Mouse (Mus musculus): ENCODE measurements at regions not wholly inside any gene's neighbourhood (a gene's known extent, or its start where the extent isn't known, plus 50 kb on each side); places are given as distances from the start of the nearest gene placed in this dataset.
A peak's percentile ranks its signal among the peaks of the same experiment; 100 is the strongest.

DNA sequence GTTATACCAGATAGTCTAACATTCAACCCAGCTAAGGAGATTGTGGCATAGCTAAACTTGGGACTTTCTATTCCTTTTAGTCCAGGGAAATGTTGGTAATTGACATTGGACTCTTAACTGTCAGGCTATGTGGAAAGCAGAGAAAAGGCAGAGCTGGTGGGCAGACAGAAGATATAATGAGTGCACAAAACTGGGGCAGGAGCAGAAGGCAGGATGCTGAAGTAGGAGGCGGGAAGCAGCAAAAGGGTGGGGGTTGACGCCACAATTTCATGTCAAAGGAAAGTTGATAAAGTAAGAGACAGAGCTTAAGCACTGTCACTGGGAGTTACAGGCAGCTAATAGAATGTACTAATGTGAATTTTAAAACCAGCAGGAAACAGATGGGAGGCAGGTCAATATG lies 232.7 kb downstream of the Tox3 start:
- WGBS, result 71% methylated on average over 2 of the region's 2 CpGs
- Histone ChIP-seq H3K27ac (no peak overlapping the region), H3K4me1 (no peaks in the 10 kb centered on the region), H3K36me3 (no peaks in the 10 kb centered on the region), H3K4me2 (no peak overlapping the region), H3K9me3 (no peaks in the 10 kb centered on the region), H3K9ac (no peak overlapping the region), H3K27me3 (replicated peaks) (no peaks in the 10 kb centered on the region), H3K4me3 (replicated peaks) (no peak overlapping the region)
- no peak for ATAC-seq (ENCODE audit: insufficient read depth, low FRiP score, low read depth)

DNA sequence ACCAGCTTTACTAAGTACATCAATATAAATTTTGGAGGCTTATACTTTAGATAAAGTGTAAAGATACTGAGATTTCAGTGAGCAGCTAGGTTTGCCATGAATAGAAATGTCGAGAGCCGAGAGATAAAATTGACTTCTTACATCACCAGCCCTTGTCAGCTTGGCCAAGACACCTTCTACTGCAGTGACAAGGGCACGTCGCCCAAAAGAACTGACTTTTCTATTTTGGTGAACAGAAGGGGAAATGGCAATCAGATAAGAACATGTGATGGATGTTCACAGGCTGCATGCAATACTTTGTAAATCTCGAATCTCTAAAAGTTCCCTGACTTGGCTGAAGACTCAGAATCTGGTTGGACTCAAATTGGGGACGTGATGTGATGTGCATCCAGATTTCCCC lies 247.6 kb downstream of the Tox3 start:
- Histone ChIP-seq H3K9ac (no peak overlapping the region), H3K4me1 (no peaks in the 10 kb centered on the region), H3K4me3 (replicated peaks) (no peak overlapping the region), H3K9me3 (no peaks in the 10 kb centered on the region), H3K27ac (no peak overlapping the region), H3K27me3 (replicated peaks) (no peaks in the 10 kb centered on the region), H3K4me2 (no peak overlapping the region), H3K36me3 (no peaks in the 10 kb centered on the region)
- ATAC-seq (ENCODE audit: insufficient read depth, low FRiP score, low read depth), result no peak
- 74% methylated on average over 6 of the region's 6 CpGs for WGBS

DNA sequence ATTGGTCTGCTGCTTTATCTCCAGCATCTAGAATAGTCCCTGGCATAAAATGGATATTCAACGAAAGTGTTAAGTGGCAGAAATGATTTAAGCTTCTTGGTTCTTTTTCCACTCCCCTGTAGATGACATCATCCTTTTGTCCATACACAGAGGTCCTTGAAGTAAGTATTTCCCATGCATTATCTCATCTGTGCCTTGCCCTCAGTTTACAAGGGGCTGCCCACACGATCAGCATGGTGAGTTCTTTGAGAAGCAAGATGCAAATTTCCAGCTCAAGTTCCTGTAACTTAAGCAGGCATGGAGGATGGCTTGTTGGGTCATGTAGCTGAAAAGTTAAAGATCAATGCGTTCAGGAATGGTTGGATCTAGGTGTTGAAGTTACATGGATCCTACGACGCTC lies 265.5 kb downstream of the Tox3 start:
- H3K4me1 ChIP-seq, result no peaks in the 10 kb centered on the region
- WGBS, result 83% methylated on average over 5 of the region's 5 CpGs
- no peak overlapping the region for H3K9ac ChIP-seq
- no peaks in the 10 kb centered on the region for H3K27me3 ChIP-seq (replicated peaks)
- H3K27ac ChIP-seq, result no peak overlapping the region
- H3K4me3 ChIP-seq (replicated peaks), result no peak overlapping the region
- no peaks in the 10 kb centered on the region for H3K9me3 ChIP-seq
- no peak overlapping the region for H3K4me2 ChIP-seq
- no peak for ATAC-seq (ENCODE audit: insufficient read depth, low FRiP score, low read depth)
- H3K36me3 ChIP-seq, result no peaks in the 10 kb centered on the region

DNA sequence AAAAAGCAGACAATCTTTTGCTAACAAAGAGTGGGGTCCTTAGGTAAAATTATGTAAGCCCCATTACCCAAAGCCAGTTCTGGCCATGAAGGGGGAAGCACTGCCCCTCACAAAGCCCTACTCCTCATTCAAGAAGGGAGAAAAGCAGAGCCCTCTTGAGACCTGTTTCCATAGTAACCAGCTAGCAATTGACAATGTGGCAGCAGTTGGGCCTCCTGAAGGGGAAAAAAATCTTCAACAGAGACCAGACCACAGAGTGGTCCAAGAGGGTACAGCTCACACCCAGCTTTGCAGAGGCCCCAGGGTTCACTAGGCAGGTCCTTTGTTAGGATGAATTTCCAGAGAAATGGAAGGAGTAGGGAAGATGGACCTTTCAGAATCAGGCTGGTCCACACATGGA lies 271.8 kb downstream of the Tox3 start:
- H3K4me3 ChIP-seq (replicated peaks), result no peak overlapping the region
- no peak overlapping the region for H3K9ac ChIP-seq
- H3K27ac ChIP-seq, result no peak overlapping the region
- no peak for ATAC-seq (ENCODE audit: insufficient read depth, low FRiP score, low read depth)
- H3K27me3 ChIP-seq (replicated peaks), result no peaks in the 10 kb centered on the region
- H3K36me3 ChIP-seq, result no peaks in the 10 kb centered on the region
- no peaks in the 10 kb centered on the region for H3K9me3 ChIP-seq
- no peaks in the 10 kb centered on the region for H3K4me1 ChIP-seq
- no peak overlapping the region for H3K4me2 ChIP-seq

DNA sequence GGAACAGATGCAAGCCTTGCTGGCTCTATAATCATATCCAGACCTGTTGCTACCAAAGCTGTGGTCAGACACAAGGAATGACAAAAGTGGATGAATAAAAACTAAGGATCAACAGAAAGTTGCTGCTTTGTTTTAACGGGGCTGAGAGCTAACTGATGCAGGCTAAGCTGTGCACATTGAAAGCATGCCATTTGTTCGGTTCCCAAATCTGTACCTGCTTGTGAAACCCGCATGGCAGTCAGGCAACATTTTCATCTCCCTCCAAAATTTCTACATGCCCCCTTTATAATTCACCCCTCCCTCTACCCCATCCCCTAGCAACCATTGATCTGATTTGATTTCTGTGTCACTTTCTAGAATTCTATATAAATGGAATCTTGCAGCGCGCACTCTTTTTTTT lies 272.3 kb downstream of the Tox3 start:
- no peaks in the 10 kb centered on the region for H3K36me3 ChIP-seq
- no peak overlapping the region for H3K4me2 ChIP-seq
- WGBS, result 89% methylated on average over 5 of the region's 5 CpGs
- no peaks in the 10 kb centered on the region for H3K4me1 ChIP-seq
- ATAC-seq (ENCODE audit: insufficient read depth, low FRiP score, low read depth), result no peak
- no peak overlapping the region for H3K9ac ChIP-seq
- no peak overlapping the region for H3K27ac ChIP-seq
- H3K27me3 ChIP-seq (replicated peaks), result no peaks in the 10 kb centered on the region
- H3K4me3 ChIP-seq (replicated peaks), result no peak overlapping the region
- no peaks in the 10 kb centered on the region for H3K9me3 ChIP-seq

DNA sequence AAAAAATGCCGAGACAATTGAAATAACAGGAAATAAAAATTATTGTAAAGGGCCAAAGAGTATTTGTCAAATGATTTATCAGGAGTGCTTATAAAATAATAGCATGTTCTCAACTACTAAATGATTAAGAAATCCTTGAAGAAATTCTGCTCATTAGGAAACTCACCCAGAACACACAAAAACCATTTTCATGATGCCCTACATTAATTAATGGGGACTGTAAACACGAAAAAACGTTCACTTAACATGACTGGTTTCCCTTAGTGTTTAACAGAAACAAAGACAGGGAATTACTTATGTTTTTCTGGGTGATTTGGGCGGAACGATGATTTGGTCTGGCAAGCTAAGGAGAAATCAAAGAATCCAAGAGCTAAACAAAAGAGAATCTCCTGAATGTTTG lies 278.1 kb downstream of the Tox3 start:
- H3K4me1 ChIP-seq, result 0 out of 2 replicates have a peak, but pooled peaks cover 4% of the 10 kb centered on the region
- no peak overlapping the region for H3K4me3 ChIP-seq (replicated peaks)
- no peaks in the 10 kb centered on the region for H3K27me3 ChIP-seq (replicated peaks)
- no peak overlapping the region for H3K9ac ChIP-seq
- no peaks in the 10 kb centered on the region for H3K9me3 ChIP-seq
- no peak overlapping the region; the same call in 1 of the 2 replicates for H3K4me2 ChIP-seq
- H3K36me3 ChIP-seq, result no peaks in the 10 kb centered on the region
- WGBS, result 34% methylated on average over 5 of the region's 5 CpGs
- ATAC-seq (ENCODE audit: insufficient read depth, low FRiP score, low read depth), result no peak
- H3K27ac ChIP-seq, result no peak overlapping the region

DNA sequence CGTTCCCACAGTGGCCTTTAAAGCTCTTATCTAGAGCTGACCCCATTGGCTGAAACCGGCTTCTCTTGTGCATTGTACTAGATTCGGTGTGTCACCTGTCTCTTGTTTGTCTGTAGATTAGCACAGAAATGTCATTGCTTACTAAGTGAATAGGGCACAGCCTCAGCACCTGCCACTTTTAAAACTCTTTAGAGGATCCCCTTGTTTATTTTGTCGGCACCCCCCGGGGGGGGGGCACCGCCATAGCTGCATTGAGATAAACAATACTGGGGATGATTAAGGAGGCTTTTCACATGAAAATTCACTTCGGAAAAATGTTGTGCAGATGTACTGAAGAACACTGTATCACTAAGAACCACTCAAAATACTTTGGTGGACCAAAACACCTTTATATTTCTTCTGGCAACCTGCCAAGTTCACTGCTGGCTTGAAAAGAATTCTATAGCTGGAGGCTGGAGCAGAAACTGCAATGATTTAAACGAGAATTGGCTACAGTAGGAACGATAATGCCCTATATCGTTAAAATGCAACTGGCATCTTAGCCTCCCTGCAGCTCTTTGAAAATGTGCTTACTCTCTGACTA lies 278.6 kb downstream of the Tox3 start:
- H3K27me3 ChIP-seq (replicated peaks), result no peaks in the 10 kb centered on the region
- peak; percentile 84 for ATAC-seq (ENCODE audit: insufficient read depth, low FRiP score, low read depth)
- no peaks in the 10 kb centered on the region for H3K36me3 ChIP-seq
- no peak overlapping the region for H3K4me3 ChIP-seq (replicated peaks)
- no peak overlapping the region for H3K27ac ChIP-seq
- H3K9ac ChIP-seq, result no peak overlapping the region
- H3K4me1 ChIP-seq, result 0 out of 2 replicates have a peak, but pooled peaks cover 4% of the 10 kb centered on the region
- WGBS, result 9% methylated on average over 10 of the region's 10 CpGs
- H3K9me3 ChIP-seq, result no peaks in the 10 kb centered on the region
- no peak overlapping the region; the same call in 1 of the 2 replicates for H3K4me2 ChIP-seq

DNA sequence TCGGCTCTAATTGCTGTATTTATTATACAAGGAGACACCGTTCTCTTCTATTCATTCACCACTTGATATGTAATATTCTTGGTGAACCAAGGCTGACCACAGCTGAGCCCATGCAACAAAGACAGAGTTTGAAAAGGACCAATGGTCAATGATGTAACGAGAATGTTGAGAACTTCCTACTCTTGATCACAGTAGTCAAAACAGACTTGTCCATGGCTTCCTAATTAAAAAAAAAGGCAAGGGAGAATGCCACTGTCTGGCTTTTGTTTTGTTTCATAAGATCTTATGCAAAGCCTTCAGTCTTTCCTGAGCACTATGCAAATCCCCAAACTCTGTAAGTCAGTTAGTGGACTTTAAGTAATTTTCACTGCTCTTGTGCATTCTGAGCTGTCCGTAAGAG lies 279.7 kb downstream of the Tox3 start:
- no peak overlapping the region for H3K4me2 ChIP-seq
- H3K27me3 ChIP-seq (replicated peaks), result no peaks in the 10 kb centered on the region
- 83% methylated on average over 4 of the region's 4 CpGs for WGBS
- no peak overlapping the region for H3K4me3 ChIP-seq (replicated peaks)
- ATAC-seq (ENCODE audit: insufficient read depth, low FRiP score, low read depth), result no peak
- H3K27ac ChIP-seq, result no peak overlapping the region
- H3K9ac ChIP-seq, result no peak overlapping the region
- no peaks in the 10 kb centered on the region for H3K9me3 ChIP-seq
- 0 out of 2 replicates have a peak, but pooled peaks cover 4% of the 10 kb centered on the region for H3K4me1 ChIP-seq
- no peaks in the 10 kb centered on the region for H3K36me3 ChIP-seq

DNA sequence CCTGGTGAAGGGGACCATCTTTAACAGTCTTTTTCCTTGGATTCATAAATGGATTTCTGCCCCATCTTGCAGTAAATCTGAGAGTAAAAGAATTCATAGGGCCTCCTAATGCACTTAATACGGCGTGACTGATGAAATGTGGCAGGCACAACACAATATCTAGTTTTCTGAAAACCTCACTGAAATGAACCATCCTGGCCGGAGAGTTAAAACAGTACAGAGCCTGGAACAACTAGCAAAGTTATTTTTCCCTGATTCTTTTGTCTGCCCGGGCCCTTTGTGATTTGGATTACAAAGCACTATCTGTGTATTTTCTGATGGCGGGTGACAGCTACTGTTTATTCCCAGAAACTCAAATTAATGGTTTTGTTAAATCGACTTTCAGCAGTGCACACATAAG lies 283.8 kb downstream of the Tox3 start:
- no peak overlapping the region for H3K4me3 ChIP-seq (replicated peaks)
- 20% methylated on average over 6 of the region's 6 CpGs for WGBS
- H3K9ac ChIP-seq, result no peak overlapping the region
- no peaks in the 10 kb centered on the region for H3K9me3 ChIP-seq
- ATAC-seq (ENCODE audit: insufficient read depth, low FRiP score, low read depth), result no peak
- H3K27me3 ChIP-seq (replicated peaks), result no peaks in the 10 kb centered on the region
- 0 out of 2 replicates have a peak overlapping the region, but pooled peaks have one; percentile 36 for H3K27ac ChIP-seq
- H3K36me3 ChIP-seq, result no peaks in the 10 kb centered on the region
- no peak overlapping the region for H3K4me2 ChIP-seq
- H3K4me1 ChIP-seq, result 0 out of 2 replicates have a peak, but pooled peaks cover under 1% of the 10 kb centered on the region

DNA sequence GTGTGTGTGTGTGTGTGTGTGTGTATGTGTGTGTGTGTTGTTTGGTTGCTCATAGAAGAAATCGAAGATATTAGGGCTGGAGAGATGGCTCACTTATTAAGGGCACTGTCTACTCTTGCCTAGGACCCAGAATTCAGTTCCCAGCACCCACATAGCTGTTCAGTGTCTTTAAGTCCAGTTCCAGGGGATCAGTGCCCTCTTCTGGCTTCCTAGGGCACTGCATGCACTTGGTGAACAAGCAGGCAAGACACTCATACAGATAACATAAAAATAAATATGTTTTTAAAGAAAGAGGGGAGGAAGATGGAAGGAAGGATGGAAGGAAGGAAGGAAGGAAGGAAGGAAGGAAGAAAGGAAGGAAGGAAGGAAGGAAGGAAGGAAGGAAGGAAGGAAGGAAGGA lies 284.9 kb downstream of the Tox3 start:
- no peak overlapping the region for H3K4me2 ChIP-seq
- no peak for ATAC-seq (ENCODE audit: insufficient read depth, low FRiP score, low read depth)

DNA sequence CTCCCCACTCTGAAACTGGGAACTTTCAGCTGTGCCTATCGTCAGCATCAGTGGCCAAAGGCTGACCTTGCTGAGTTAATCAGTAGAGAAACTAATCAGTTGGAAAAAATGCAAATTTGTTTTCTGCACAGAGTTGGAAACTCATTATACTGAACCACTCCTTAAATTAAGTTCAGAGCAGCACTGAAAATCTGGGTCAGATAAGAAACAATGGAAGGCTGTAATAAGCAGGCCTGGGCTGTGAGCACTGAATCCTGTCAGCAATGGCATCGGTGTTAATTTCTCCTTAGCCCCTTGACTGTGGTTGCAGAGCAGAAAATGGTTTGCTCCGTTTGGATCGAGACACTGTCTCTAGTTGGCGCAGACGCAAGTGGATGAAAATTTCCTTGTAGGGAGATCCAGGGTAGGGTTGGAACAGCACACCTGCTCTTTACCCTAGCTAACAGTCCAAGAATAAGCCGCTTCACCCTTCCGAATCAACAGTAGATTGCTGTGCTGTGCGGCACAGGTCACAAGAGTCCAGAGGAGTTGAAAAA lies 289.4 kb downstream of the Tox3 start:
- ATAC-seq (ENCODE audit: insufficient read depth, low FRiP score, low read depth), result peak; percentile 63
- Histone ChIP-seq H3K4me3 (replicated peaks) (no peak overlapping the region), H3K4me1 (no peaks in the 10 kb centered on the region), H3K27ac (no peak overlapping the region), H3K4me2 (no peak overlapping the region), H3K9ac (no peak overlapping the region), H3K36me3 (no peaks in the 10 kb centered on the region), H3K9me3 (no peaks in the 10 kb centered on the region), H3K27me3 (replicated peaks) (no peaks in the 10 kb centered on the region)
- 68% methylated on average over 9 of the region's 9 CpGs for WGBS

More for the DNA sequence above, 284.9 kb downstream of the Tox3 start:
- no peaks in the 10 kb centered on the region for H3K27me3 ChIP-seq (replicated peaks)
- no peaks in the 10 kb centered on the region for H3K9me3 ChIP-seq
- no peak overlapping the region for H3K9ac ChIP-seq
- H3K27ac ChIP-seq, result no peak overlapping the region
- H3K4me3 ChIP-seq (replicated peaks), result no peak overlapping the region
- WGBS, result 79% methylated on average over 1 of the region's 1 CpGs
- H3K4me1 ChIP-seq, result no peaks in the 10 kb centered on the region
- no peaks in the 10 kb centered on the region for H3K36me3 ChIP-seq

DNA sequence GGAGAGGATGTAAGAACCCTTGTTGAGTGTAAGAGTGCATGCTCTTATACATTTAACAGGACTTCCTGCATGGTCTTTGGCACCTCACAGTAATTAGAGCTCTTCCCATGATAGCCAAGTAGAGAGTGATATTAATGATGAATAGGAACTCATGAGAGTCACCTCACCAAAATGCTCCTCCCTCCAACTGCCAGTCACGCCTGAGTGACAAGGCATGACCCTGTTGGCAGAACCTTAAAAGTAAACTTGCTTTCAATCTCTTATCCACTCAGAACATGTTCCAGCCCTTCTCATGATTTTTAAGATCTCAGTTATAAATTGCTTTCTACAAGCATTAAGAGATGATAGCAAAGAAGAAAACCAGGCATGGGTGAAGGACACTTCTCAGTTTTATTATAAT lies 291.8 kb downstream of the Tox3 start:
- H3K27ac ChIP-seq, result no peak overlapping the region
- H3K4me2 ChIP-seq, result no peak overlapping the region
- no peak overlapping the region for H3K9ac ChIP-seq
- H3K9me3 ChIP-seq, result no peaks in the 10 kb centered on the region
- H3K4me3 ChIP-seq (replicated peaks), result no peak overlapping the region
- H3K27me3 ChIP-seq (replicated peaks), result no peaks in the 10 kb centered on the region
- 84% methylated on average over 1 of the region's 1 CpGs for WGBS
- no peak for ATAC-seq (ENCODE audit: insufficient read depth, low FRiP score, low read depth)
- H3K4me1 ChIP-seq, result no peaks in the 10 kb centered on the region
- H3K36me3 ChIP-seq, result no peaks in the 10 kb centered on the region

DNA sequence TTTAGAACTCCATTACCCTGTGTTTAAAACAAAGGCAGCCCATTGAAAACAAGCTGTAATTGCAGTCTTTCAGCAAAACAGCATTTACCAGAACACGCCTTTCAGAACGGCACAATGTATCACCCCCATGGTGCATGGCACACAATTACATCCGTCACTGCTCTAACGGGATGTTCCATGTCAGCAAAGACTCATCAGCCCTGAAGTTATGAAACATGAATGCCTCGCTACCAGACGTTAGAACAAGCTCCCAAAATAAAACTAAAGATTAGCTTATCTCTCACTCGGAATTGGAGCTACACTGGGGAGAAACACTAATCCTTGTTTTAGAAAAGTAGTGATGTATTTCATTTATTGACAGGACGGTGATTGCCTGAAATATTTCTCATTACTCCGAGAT lies 301.4 kb downstream of the Tox3 start:
- no peaks in the 10 kb centered on the region for H3K4me1 ChIP-seq
- WGBS, result 59% methylated on average over 9 of the region's 9 CpGs
- H3K4me3 ChIP-seq (replicated peaks), result no peak overlapping the region
- H3K9ac ChIP-seq, result no peak overlapping the region
- H3K9me3 ChIP-seq, result no peaks in the 10 kb centered on the region
- no peak for ATAC-seq (ENCODE audit: insufficient read depth, low FRiP score, low read depth)
- H3K27ac ChIP-seq, result no peak overlapping the region
- H3K36me3 ChIP-seq, result no peaks in the 10 kb centered on the region
- H3K4me2 ChIP-seq, result no peak overlapping the region
- no peaks in the 10 kb centered on the region for H3K27me3 ChIP-seq (replicated peaks)

Measured in stomach, embryonic 15.5 days (tissue).